Mouse (Mus musculus) myocyte (in vitro differentiated cells): ENCODE data around the gene Creb3l2. TPM values are rescaled to one million over a fixed set of nuclear protein-coding genes. Genes with fewer than 3 reads are reported as not detected.

Source experiments
- H3K27me3 ChIP-seq: one replicate; pipeline ENCODE4 v1.6.1; 2011; ENCODE audit not compliant: control insufficient read depth, insufficient read depth, insufficient read length
- H3K36me3 ChIP-seq: one replicate; pipeline ENCODE4 v1.6.1; 2011; ENCODE audit not compliant: control insufficient read depth, insufficient read depth
- H3K4me2 ChIP-seq: one replicate; pipeline ENCODE4 v1.6.1; 2011; ENCODE audit warnings: low read depth, control low read depth
- H3K4me3 ChIP-seq: one replicate; pipeline ENCODE4 v1.5.1; 2011; ENCODE audit warnings: mild to moderate bottlenecking, control low read depth, moderate library complexity
- H3K79me2 ChIP-seq: one replicate; pipeline ENCODE4 v1.6.1; 2011; ENCODE audit not compliant: control insufficient read depth, insufficient read depth
- H3ac ChIP-seq: one replicate; pipeline ENCODE4 v1.6.1; 2011; ENCODE audit not compliant: control insufficient read depth, insufficient read length
- CEBPB ChIP-seq: IDR thresholded peaks from 2 replicates; pipeline ENCODE4 v1.6.1; 2011; ENCODE audit warnings: mild to moderate bottlenecking, moderate library complexity; ENCODE audit not compliant: poor library complexity, insufficient read depth, severe bottlenecking
- E2F4 ChIP-seq: IDR thresholded peaks from one replicate; pipeline ENCODE4 v1.6.1; 2011; ENCODE audit warnings: mild to moderate bottlenecking, control low read depth, moderate library complexity; ENCODE audit not compliant: insufficient read depth
- MAX ChIP-seq: IDR thresholded peaks from one replicate; pipeline ENCODE4 v1.6.1; 2011; ENCODE audit warnings: low read depth, mild to moderate bottlenecking, control low read depth
- MYOD1 ChIP-seq, 3 experiments: IDR thresholded peaks; one replicate each; pipeline ENCODE4 v1.6.1; 2011; ENCODE audit warnings: control low read depth in 2 of 3, low read depth in 2 of 3, mild to moderate bottlenecking in 2 of 3, moderate library complexity in 1 of 3; ENCODE audit not compliant: insufficient read length in 2 of 3, control insufficient read depth in 1 of 3
- MYOG ChIP-seq, 3 experiments: IDR thresholded peaks; one replicate each; pipeline ENCODE4 v1.6.1; 2011; ENCODE audit warnings: control low read depth in 2 of 3, low read depth in 2 of 3, mild to moderate bottlenecking in 2 of 3; ENCODE audit not compliant: insufficient read length in 2 of 3, control insufficient read depth in 1 of 3, insufficient read depth in 1 of 3
- POLR2A ChIP-seq: IDR thresholded peaks from one replicate; pipeline ENCODE4 v1.6.1; 2011; ENCODE audit warnings: low read depth, mild to moderate bottlenecking, control low read depth, moderate library complexity; ENCODE audit not compliant: insufficient read length
- POLR2AphosphoS2 ChIP-seq: IDR thresholded peaks from one replicate; pipeline ENCODE4 v1.6.1; 2011; ENCODE audit warnings: low read depth, control low read depth; ENCODE audit not compliant: insufficient read length
- REST ChIP-seq: IDR thresholded peaks from one replicate; pipeline ENCODE4 v1.6.1; 2011; ENCODE audit warnings: mild to moderate bottlenecking, control low read depth, moderate library complexity; ENCODE audit not compliant: insufficient read depth, insufficient read length
- SRF ChIP-seq: IDR thresholded peaks from one replicate; pipeline ENCODE4 v1.6.1; 2011; ENCODE audit warnings: low read depth; ENCODE audit not compliant: control insufficient read depth, insufficient read length
- TCF12 ChIP-seq: IDR thresholded peaks from one replicate; pipeline ENCODE4 v1.6.1; 2011; ENCODE audit warnings: mild to moderate bottlenecking, control low read depth; ENCODE audit not compliant: poor library complexity, insufficient read depth, severe bottlenecking
- TCF3 ChIP-seq: IDR thresholded peaks from one replicate; pipeline ENCODE4 v1.6.1; 2011; ENCODE audit warnings: low read depth, control low read depth; ENCODE audit not compliant: insufficient read length
- USF1 ChIP-seq: IDR thresholded peaks from one replicate; pipeline ENCODE4 v1.6.1; 2011; ENCODE audit warnings: low read depth, mild to moderate bottlenecking, control low read depth, moderate library complexity
- polyA plus RNA-seq: library from polyadenylated mRNA; unstranded; fragments of >200 nt; fragmentation: generic; extraction: Trizol; gene quantifications from one replicate; pipeline ENCODE4 v1.2.1, GENCODE M21; 2012; ENCODE audit warnings: missing spikeins

The Creb3l2 gene
- polyA plus RNA-seq, 1 experiment = 11.2 TPM

DNA sequence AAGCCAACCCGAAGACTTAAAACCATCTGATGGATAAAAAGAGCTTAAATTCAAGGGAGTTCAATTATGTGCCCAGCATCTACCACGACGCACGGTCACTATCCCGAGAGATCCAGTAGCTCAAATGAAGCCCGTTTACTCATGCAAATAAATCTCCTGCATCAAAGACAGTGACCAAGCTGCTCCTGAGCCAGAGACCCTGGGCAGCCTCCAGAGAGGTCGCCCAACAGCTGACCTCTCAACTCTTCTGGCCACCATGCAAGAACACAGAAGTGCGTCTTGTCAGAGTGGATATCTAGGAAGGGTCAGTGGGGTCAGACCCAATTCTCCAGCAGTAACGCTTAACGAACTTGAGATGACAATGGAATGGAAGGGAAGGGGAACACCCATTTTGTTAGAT, 35.9 kb downstream of the Creb3l2 start:
- H3K27me3 ChIP-seq = no peaks in the 10 kb centered on the region
- H3K36me3 ChIP-seq = no peaks in the 10 kb centered on the region
- no peak overlapping the region for H3K4me2 ChIP-seq
- TF ChIP-seq POLR2AphosphoS2 (no peak), E2F4 (no peak), TCF12 (no peak), TCF3 (no peak), MYOG (IDR thresholded peaks at IDR 0.05; ENCODE audit: control insufficient read depth in 1 of 3, insufficient read depth in 1 of 3, insufficient read length in 2 of 3, low read depth in 2 of 3) (no peak)
- H3ac ChIP-seq = no peak overlapping the region
- no peak overlapping the region for H3K4me3 ChIP-seq
- H3K79me2 ChIP-seq = peaks cover 30% of the 10 kb centered on the region

DNA sequence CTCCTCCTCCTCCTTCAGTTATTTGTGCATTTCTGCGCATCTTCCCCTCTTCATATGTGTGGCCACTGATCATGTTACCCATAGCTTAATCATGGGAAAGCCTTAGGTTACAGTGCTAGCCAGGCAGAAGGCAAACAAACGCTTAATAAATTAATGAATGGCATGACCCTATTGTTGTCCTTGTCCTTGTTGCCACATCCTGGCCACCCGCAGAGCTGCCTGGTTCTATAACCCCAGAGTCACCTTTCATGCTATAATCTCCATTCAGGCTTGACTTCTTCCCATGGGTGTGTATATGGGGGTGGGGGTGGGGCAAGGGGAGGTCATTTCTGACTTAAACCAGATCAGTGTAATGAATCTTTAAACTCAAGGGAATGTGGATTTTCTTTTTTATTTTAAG, 37.6 kb downstream of the Creb3l2 start:
- H3ac ChIP-seq = no peak overlapping the region
- peaks cover 25% of the 10 kb centered on the region for H3K79me2 ChIP-seq
- H3K36me3 ChIP-seq = no peaks in the 10 kb centered on the region
- H3K4me2 ChIP-seq = no peak overlapping the region
- no peaks in the 10 kb centered on the region for H3K27me3 ChIP-seq
- no peak for TF ChIP-seq TCF3
- no peak for TF ChIP-seq POLR2AphosphoS2
- TF ChIP-seq USF1 = no peak
- no peak for TF ChIP-seq REST
- TF ChIP-seq MAX = no peak
- no peak for TF ChIP-seq MYOG (IDR thresholded peaks at IDR 0.05; ENCODE audit: control insufficient read depth in 1 of 3, insufficient read depth in 1 of 3, insufficient read length in 2 of 3, low read depth in 2 of 3)
- TF ChIP-seq MYOD1 (IDR thresholded peaks at IDR 0.05; ENCODE audit: control insufficient read depth in 1 of 3, insufficient read length in 2 of 3, low read depth in 2 of 3) = no peak
- no peak for TF ChIP-seq E2F4
- TF ChIP-seq CEBPB = no peak
- H3K4me3 ChIP-seq = no peak overlapping the region

DNA sequence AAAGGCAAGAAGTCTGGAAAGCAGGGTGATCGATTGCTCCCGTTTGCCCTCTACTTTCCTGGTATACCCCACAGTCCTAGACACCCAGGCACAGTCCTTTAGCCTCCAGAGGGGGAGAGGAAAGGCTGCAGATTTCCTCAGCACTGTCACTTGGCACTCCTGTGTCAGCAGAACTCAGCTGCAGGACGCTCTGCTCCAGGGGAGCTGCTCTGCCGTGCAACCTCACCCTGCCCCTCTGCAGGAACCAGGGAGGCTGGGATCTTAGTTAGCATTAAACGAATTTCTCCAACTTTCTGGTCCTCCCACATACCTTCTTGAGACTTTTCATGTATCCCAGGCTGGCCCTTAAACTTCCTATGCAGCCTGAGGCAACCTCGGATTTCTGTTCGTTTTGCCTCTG, 40.0 kb downstream of the Creb3l2 start:
- no peak overlapping the region for H3K4me3 ChIP-seq
- no peak for TF ChIP-seq POLR2AphosphoS2
- TF ChIP-seq REST = no peak
- no peak for TF ChIP-seq E2F4
- TF ChIP-seq USF1 = no peak
- no peak for TF ChIP-seq CEBPB
- TF ChIP-seq SRF = no peak
- no peak for TF ChIP-seq TCF3
- TF ChIP-seq MYOD1 (IDR thresholded peaks at IDR 0.05; ENCODE audit: control insufficient read depth in 1 of 3, insufficient read length in 2 of 3, low read depth in 2 of 3) = no peak
- TF ChIP-seq TCF12 = no peak
- no peak for TF ChIP-seq MAX
- TF ChIP-seq POLR2A = no peak
- no peak for TF ChIP-seq MYOG (IDR thresholded peaks at IDR 0.05; ENCODE audit: control insufficient read depth in 1 of 3, insufficient read depth in 1 of 3, insufficient read length in 2 of 3, low read depth in 2 of 3)
- no peaks in the 10 kb centered on the region for H3K36me3 ChIP-seq
- H3K79me2 ChIP-seq = peaks cover 17% of the 10 kb centered on the region
- H3K27me3 ChIP-seq = no peaks in the 10 kb centered on the region
- no peak overlapping the region for H3K4me2 ChIP-seq
- H3ac ChIP-seq = no peak overlapping the region

DNA sequence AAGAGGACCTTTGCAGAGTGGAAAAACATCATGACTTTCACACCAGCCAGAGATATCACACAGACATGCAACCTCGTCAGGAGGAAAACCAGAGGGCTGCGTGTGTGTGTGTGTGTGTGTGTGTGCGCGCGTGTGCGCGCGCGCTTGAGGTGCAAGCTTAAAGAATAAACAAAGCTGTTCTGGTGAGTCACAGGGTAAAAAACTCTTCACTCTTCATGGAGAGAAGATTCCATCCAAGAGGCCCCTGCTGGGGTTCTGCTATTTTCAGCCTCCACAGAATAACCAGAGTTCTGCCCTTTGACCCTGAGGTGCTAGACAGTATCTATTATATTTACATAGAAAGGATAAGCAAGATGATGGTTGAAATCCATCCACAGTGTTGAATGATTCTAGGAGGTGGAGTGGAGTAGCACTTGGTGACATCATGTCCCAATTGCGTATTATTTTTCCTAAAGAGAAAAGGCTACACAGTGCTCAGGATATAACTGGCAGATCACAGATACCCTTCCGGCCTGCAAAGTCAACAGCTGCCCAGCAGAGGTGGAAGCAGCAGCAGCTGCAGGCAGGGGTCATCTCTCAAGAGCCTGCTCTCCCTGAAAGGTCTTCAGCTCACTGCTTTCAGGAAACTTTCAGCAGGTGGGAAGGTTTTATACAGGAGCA, 41.0 kb downstream of the Creb3l2 start:
- no peak overlapping the region for H3K4me3 ChIP-seq
- no peak overlapping the region for H3K4me2 ChIP-seq

DNA sequence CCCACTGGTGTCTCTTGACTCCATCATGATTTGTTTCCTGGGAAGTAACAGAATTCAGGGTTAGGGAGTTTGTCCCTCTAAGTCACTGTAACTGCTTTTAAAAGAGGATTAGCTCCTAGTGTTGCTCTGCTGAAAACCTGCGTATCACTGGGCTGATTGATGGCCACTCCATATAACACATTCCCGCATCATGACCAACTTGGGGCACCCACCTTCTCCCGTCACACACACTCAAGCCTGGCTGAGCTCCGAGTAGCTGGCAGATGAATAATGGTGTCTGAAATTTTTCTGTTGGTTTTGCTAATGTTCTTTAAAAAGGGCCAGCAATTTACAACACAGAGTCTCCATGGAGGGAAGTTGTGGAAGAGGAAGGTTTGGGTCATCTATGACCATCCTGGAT, 41.8 kb downstream of the Creb3l2 start:
- no peaks in the 10 kb centered on the region for H3K36me3 ChIP-seq
- TF ChIP-seq POLR2A = no peak
- TF ChIP-seq TCF12 = no peak
- TF ChIP-seq MAX = no peak
- TF ChIP-seq TCF3 = no peak
- TF ChIP-seq MYOD1 (IDR thresholded peaks at IDR 0.05; ENCODE audit: control insufficient read depth in 1 of 3, insufficient read length in 2 of 3, low read depth in 2 of 3) = no peak
- TF ChIP-seq USF1 = no peak
- no peak for TF ChIP-seq REST
- TF ChIP-seq E2F4 = no peak
- no peak for TF ChIP-seq SRF
- no peak for TF ChIP-seq POLR2AphosphoS2
- TF ChIP-seq MYOG (IDR thresholded peaks at IDR 0.05; ENCODE audit: control insufficient read depth in 1 of 3, insufficient read depth in 1 of 3, insufficient read length in 2 of 3, low read depth in 2 of 3) = no peak
- no peak for TF ChIP-seq CEBPB
- H3K79me2 ChIP-seq = peaks cover 10% of the 10 kb centered on the region
- H3K27me3 ChIP-seq = no peaks in the 10 kb centered on the region
- H3K4me2 ChIP-seq = no peak overlapping the region
- H3K4me3 ChIP-seq = no peak overlapping the region
- H3ac ChIP-seq = no peak overlapping the region

More for the DNA sequence above, 41.0 kb downstream of the Creb3l2 start:
- no peaks in the 10 kb centered on the region for H3K36me3 ChIP-seq
- TF ChIP-seq MYOG (IDR thresholded peaks at IDR 0.05; ENCODE audit: control insufficient read depth in 1 of 3, insufficient read depth in 1 of 3, insufficient read length in 2 of 3, low read depth in 2 of 3) (peak in 1 of 3 experiments; percentile 45), SRF (no peak), MYOD1 (IDR thresholded peaks at IDR 0.05; ENCODE audit: control insufficient read depth in 1 of 3, insufficient read length in 2 of 3, low read depth in 2 of 3) (peak in 2 of 3 experiments; percentile 47 to 74)
- no peak overlapping the region for H3ac ChIP-seq
- H3K79me2 ChIP-seq = peaks cover 17% of the 10 kb centered on the region
- no peaks in the 10 kb centered on the region for H3K27me3 ChIP-seq
